Mouse (Mus musculus) retina, embryonic 14.5 days (tissue): ENCODE results near the gene 1700029I15Rik.

Source experiments
- DNase-seq: peaks from one replicate; pipeline ENCODE4 v3.0.0-alpha.2; 2015; ENCODE audit warnings: low spot score

1700029I15Rik gene

DNA sequence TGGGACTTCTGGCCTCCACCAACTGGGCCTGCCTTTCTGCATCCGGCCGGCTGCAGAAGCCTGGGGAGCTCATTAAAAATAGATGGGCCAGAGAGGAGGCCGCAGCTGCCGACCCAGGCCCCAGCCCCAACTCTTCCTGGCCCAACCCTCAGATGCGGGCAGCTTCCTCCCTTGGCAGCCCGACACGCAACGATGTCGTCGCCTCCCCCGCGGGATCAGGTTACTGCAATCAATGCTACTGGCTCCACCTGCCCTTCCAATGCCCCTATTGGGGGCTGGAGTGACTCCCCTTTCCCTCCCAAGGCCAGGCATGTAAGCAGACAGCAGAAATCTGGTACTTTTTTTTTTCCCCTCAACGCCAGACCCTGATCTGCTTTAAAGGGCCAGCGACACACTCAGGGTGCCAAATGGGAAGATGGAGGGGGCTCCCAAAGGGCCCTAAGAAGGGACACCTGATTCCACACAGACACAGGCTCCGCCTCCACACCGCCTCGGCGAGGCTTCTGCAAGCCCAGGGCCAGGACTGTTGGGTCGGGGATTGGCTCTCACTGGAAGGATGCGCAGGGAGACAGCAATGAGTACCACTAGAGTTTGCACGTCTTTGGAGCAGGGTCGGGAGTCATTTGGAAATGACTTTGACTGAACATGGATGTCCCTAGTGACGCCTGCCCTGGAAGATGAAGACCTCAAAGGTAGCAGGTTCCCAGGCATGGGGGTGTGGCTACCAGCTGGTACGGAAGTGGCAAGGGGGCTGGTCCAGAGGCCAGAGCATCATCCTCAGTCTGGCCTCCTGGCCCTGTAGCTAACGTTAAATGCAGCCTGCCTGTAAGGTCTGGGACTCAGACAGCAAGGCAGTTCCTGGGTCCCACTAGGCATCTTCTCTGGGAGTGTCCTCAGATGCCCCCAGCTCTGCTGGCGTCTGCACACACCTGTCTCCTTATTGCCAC is 10.3 kb downstream of the 1700029I15Rik start:
- peak; percentile 74 for DNase-seq

DNA sequence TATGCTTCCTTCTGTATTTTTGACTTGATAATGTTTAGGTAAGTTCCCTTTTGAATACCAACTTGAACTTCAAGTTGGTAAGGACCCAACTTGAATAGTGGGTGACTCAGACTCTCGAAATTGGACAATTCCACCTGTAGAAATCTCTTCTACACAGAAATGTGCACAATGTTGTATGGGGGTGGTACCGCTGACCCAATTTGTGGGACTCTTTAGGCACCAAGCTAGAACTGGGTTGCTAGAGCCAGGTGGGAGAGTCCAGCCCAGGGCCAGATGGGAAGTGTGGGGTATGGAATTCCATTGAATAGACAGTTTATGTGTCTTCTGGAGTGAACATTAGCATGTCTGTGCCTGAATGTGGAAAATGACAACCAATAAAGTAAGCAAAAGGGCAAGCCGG is 13.2 kb downstream of the 1700029I15Rik start:
- no peak for DNase-seq

DNA sequence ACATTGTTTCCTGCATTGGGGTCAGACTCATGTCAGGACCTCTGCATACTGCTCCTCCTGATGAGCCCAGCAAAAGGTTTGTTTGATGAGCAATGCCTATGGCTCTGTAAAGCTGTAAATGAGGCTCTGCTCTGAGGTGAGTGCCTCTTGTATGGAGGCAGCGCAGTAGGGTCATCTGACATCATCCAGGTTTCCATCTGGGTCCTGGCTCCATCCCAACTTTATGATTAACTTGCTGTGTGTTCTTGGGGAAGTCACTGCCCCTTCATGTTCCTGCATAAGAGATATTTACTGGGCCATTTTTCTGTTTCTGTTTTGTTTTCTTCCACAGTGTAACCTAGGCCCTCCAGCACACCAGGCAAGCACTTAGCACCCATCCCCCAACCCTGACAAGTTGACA is 15.1 kb downstream of the 1700029I15Rik start:
- no peak for DNase-seq

GRCm38 (mm10) chr2:92399877-92400276 is 17.5 kb downstream of the 1700029I15Rik start:
- DNase-seq = peak; percentile 31

DNA sequence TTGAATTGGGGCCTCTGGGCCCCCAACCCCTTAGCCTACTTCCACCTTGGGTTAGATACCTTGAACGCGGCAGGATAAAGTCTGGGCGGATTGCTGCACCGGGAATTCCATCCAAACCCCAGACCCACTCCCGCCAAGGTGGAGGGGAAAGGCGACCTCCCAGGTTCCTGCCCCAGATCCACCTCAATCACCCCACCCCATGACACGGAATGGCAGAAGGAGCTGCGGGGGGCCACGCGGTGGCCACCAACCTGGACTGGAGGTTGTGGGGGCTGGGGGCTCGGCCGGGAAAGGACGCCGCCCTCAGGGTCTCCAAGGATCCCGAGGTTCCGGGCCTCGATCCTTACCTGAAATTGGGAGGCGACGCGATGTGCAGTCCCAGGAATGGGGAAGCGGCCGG is 18.3 kb downstream of the 1700029I15Rik start:
- DNase-seq = no peak

GRCm38 (mm10) chr2:92401091-92401561 is 18.8 kb downstream of the 1700029I15Rik start, which contains the start of gene Mapk8ip1:
Gene Mapk8ip1, minus strand, starts transcription at chr2:92401263.
- peak; percentile 70 for DNase-seq

DNA sequence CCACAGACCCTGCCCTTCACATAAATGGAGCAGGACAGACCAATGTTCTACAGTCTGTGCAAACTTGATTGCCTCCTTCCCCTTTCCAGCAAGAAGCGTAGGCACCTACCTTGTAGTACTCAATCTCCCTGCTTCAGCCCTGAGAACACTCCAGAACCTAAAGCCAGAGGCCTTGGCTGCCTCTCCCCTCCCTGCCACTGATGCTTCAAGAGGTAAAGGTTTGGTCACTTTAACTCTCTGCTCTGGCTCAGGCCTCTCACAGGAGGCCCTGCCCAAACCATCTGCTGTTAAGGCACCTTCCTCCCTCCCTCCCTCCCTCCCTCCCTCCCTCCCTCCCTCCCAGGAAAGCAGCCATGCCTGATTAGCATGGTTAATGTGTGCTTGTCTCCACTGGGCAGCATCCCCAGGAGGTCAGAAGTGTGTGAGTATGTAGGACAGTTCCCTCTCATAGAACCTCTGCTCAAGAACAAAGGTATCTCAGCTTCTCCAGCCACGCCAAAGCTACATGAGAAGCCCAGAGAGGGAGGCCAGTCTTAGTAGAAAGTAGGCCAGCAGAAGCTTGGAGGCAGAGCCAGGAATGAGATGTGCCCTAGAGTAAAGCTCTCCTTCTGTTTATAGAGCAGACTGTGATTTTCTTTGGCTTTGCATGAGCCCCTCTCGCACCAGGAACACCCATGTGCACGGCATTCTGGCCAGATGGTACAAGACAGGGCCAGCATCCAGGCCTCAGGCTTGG is 20.4 kb downstream of the 1700029I15Rik start:
- peak; percentile 31 for DNase-seq

DNA sequence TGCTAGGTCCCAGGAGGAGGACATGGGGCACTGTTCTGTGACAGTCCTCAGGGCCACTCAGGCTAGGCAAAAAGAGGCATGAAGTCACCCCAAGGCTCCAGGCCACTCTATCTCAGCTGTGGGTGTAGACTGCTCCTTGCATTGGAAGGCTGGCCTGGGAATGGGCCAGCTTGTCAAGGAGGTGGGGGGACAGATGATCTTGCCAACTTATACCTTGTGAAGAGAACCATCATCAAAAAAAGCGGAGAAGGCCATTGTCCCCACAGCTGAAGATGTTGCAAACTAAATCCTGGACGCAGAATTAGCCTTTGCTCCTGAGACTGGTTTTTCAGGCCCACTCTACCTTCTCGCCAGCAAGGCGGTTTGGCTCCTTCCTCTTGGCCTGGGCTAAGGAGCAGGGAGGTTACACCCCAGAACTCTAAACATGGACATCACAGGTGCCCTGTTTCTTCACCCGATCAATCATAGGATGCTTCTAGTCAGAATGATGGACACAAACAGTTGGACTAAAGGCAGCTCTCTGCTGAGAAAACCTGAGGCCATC is 21.5 kb downstream of the 1700029I15Rik start:
- DNase-seq = no peak

- DNase-seq = no peak
Measured at GRCm38 (mm10) chr2:92404737-92405136, 22.4 kb downstream of the 1700029I15Rik start.

GRCm38 (mm10) chr2:92405687-92406086 is 23.3 kb downstream of the 1700029I15Rik start:
- DNase-seq = no peak

- DNase-seq = no peak
Measured at GRCm38 (mm10) chr2:92408309-92409045, 26.1 kb downstream of the 1700029I15Rik start.

- DNase-seq = no peak
Measured at GRCm38 (mm10) chr2:92411705-92412104, 29.4 kb downstream of the 1700029I15Rik start.

- DNase-seq = no peak
Measured at GRCm38 (mm10) chr2:92421723-92422387, 39.5 kb downstream of the 1700029I15Rik start.

- peak; percentile 46 for DNase-seq
Measured at GRCm38 (mm10) chr2:92422388-92423135, 40.2 kb downstream of the 1700029I15Rik start.

GRCm38 (mm10) chr2:92423156-92423555 is 40.8 kb downstream of the 1700029I15Rik start:
- no peak for DNase-seq

- peak; percentile 53 for DNase-seq
Measured at GRCm38 (mm10) chr2:92423702-92424461, 41.5 kb downstream of the 1700029I15Rik start.

DNA sequence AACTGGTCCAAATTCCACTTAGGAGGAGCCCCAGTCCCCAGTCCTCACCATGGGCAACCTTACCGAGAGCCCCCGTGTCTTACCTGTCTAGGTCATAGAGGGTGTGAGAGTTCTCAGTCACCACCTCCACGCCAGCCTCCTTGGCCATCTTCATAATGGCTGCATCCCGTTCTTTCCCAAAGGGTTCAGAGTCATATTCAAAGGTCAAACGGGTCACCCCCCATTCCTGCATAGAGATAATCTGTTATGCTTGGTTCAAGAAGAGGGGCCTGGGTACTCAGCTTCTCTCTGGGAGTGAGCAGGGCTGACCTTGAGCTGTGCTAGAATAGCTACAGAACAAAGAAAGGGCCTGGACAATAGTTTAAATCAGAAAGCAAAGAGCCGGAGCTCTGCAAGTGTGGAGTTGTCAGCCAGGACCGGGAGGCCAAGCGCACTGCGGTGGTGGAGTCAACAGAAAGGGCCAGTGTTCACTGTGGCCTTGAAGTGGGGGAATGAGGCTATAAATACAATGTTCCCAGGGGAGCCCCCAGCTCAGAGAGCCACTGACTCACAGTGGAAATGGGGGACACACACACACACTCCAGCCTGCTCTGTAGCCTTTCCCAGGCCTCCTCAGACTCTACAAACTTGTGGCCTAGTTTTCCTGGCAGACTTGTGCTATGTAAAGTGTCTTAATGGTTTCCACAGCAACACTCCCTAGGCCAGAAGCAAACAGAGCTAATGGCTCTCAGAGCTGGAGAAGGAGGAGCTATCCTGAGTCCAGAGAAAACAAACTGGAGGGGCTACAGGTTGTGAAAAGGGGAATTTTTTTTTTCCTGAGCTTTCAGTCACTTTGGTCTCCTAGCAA is 42.3 kb downstream of the 1700029I15Rik start:
- DNase-seq = peak; percentile 83

GRCm38 (mm10) chr2:92425366-92425765 is 43.0 kb downstream of the 1700029I15Rik start:
- DNase-seq = peak; percentile 25

- no peak for DNase-seq
Measured at GRCm38 (mm10) chr2:92426426-92426825, 44.1 kb downstream of the 1700029I15Rik start.
